Mouse (Mus musculus) retina, postnatal 7 days (tissue): ENCODE measurements around the gene Cox16.
"Not testable (repeated sequence)": the region's sequence is repeated elsewhere in the genome, so short reads cannot be mapped to it uniquely, and the experiment has no call there.

Experiments used
- DNase-seq: peaks from one replicate; pipeline ENCODE4 v3.0.0-alpha.2; 2012; ENCODE audit warnings: low read depth, low spot score

Cox16 gene

GRCm38 (mm10) chr12:81484727-81485191 is at the start of gene Cox16:
Cox16 (minus strand) TSS chr12:81485127.
- DNase-seq = peak; percentile 69

- no peak for DNase-seq
These were observed 48.1 kb upstream of the Cox16 start for GRCm38 (mm10) chr12:81533029-81533419.

DNA sequence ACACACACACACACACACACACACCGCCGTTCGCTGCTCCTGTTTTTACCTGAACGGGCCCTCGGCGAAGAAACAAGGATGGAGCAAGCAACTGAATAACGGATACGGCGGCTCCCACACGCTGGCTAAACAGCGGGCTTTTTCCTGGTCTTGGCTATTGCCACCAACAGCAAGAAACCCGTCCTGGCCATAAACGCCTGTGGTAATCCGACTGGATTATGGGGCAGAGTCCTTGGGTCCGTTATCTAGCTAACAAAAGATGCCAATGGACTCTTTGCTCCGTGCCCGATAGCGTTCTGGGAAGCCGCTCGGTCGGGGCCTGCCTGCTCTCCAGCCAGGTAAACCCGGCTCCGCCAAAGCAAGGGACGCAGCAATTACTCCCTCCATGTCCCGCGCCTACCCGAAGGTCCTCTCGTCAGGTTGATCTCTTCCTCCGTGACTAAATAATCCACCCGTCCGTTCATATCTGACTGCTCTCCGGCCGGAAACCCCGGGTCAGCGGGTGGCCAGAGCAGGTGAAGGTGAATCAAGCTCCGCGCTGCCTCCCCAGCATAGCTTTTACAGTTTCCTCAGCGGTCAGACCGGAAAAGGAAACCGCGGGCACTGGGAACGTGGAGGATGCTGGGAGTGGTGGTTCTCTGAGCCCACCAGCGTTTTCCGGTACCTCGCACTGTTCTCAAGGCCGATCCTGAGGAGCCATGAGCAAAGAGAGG is 47.5 kb upstream of the Cox16 start, which contains the start of the genes Gm20498 and Synj2bp:
TSS of gene Gm20498 (minus strand) at position 590 of the 713 bp plus-strand sequence.
TSS of gene Synj2bp (minus strand) at position 596 of the 713 bp plus-strand sequence.
- DNase-seq = peak; percentile 61

DNA sequence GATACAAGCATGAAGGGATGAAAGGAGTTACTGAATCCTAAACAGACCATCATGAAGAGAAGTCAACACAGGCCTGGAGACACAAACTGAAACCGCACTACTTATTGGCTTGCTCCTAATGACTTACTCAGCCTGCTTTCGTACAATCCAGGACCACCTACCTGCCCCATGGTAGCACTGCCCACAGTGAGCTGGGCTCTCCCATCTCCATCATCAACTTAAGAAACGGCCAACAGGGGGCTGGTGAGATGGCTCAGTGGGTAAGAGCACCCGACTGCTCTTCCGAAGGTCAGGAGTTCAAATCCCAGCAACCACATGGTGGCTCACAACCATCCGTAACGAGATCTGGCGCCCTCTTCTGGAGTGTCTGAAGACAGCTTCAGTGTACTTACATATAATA is 45.7 kb upstream of the Cox16 start:
- DNase-seq = not testable (repeated sequence)

GRCm38 (mm10) chr12:81496906-81497305 is 12.0 kb upstream of the Cox16 start:
- DNase-seq = not testable (repeated sequence)

- DNase-seq = no peak
These were observed 5.6 kb upstream of the Cox16 start for GRCm38 (mm10) chr12:81490491-81490890.

DNA sequence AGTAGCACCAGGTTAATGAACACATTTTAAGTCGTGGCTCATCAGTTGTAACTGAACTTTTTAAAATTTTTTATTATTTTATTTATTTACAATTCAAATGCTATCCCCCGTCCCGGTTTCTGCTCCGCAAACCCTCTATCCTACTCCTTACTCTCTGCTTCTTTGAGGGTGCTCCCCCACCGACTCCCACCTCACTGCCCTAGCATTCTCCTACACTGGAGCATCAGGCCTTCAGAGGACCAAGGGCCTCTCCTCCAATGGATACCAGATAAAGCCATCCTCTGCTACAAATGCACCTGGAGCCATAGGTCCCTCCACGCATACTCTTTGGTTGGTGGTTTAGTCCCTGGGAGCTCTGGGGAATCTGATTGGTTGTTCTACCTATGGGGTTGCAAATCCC is 384 bp upstream of the Cox16 start:
- no peak for DNase-seq

DNA sequence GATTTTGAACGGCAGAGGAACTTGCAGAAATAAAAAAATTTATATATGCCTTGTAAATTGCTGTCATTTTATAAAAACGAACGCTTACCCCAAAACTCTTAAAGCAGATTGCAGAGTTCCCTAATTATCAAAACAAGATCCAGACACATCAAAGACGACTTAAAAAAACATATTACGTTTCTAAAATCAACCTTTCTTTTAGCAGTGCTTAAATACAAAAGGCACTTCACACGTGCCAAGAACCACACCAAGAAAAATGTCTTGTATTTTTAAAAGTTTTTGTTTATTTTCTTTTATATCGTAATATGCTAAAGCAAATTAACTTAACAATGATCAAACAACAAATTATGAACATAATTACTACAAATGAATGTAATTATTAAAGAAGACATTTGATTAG is 715 bp downstream of the Cox16 start:
- no peak for DNase-seq

- DNase-seq = no peak
These were observed 1.3 kb downstream of the Cox16 start for GRCm38 (mm10) chr12:81483656-81484055.

DNA sequence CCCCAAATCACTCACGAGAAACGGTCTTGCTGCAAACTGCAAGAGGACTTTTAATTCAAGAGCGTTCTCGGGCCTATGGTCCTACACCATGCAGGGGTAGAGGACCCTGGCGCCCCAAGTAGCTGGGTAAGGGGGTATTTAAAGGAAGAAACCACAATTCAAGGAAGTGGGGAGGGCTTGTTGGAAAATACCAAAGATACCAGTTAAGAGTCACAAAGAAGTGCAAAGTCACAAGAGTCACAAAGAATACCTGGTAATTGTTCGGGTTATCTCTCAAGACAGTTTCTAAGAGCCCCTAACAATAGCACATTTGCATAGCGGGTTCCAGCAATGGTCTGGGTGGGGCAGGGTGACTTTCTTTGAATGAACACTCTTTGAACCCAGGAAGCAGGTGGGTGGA is 25.9 kb downstream of the Cox16 start:
- DNase-seq = not testable (repeated sequence)

GRCm38 (mm10) chr12:81438985-81439384 is 45.9 kb downstream of the Cox16 start:
- not testable (repeated sequence) for DNase-seq

- not testable (repeated sequence) for DNase-seq
These were observed 50.1 kb downstream of the Cox16 start for GRCm38 (mm10) chr12:81434778-81435177.

GRCm38 (mm10) chr12:81421846-81422245 is 63.1 kb downstream of the Cox16 start, which contains the start of gene Adam4:
Adam4 (minus strand) TSS chr12:81421946.
- no peak for DNase-seq

DNA sequence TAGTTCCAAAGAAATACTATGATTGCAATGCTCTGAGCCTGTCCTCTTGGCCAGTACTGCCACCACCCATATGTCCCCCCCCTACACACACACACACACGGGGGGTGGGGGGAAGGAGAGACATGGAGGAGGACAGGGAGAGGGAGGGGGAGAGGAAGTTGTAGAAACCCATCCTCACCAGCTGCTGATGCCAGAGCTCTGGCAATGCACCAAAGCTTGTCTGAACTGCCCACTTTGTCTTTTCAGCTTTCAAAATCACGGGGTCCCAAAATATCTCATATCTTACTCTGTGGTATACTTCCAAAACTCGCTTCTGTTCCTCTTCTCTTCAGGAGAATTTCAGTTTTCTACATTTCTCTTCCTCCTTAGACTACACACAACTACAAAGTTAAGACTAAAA is 71.7 kb downstream of the Cox16 start:
- DNase-seq = no peak

DNA sequence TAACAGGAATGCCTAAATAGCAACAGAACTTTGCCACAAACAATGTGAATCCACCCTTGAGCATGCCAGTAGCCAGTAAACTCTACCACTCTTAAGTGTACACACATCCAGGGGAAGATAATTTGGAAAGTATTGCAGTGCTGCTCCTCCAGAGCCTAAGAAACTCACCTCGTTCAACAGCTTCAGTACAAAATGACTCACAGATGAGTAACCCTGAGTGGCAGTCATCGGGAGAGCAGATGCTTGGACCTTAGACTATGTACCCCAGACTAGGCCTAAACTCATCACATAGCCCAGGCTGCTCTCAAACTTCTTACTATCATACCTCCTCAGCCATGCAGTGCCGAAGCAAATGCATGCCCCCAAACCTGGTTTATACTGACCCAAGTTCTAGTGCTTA is 76.0 kb downstream of the Cox16 start:
- DNase-seq = no peak

DNA sequence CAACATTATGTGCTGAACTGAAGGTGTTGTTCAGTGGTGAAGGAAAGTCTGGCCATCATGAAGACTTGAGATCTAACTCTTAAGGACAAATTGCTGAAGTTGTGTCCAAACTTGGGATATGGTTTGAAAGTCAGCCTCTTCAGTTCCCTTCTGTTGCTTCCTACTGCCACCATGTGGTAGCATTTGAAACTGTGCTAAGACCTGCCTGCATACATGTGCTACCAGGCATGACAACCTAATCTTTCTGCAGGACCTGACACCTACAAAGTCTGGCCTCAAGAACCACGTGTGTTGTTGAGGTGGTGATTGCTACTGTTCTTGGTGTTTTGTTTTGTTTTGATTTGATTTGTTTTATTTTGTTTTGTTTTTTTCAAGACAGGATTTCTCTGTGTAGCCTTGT is 82.7 kb downstream of the Cox16 start:
- peak; percentile 56 for DNase-seq

- not testable (repeated sequence) for DNase-seq
These were observed 105.6 kb downstream of the Cox16 start, which contains the start of gene Gm4787 for GRCm38 (mm10) chr12:81379364-81379763. Gm4787 (minus strand) TSS chr12:81379464.

DNA sequence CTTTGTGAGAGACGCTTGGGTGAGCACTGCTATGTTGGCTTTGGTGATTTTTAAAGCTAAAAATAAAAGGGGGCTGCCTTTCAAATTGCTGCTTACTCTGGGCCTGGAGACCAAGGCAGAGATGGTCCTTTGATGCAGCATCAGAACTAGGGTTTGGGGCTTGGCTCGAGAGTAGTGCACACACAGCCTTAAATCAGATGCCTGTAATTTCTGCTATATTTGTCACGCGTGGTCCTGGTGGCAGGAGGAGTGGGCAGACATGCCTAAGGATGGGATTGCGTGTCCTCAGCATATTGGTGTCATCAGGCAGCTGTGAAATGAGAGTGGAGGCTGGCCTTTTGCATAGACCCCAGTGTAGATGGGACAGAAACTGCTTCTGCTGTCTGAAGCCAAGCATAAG is 151.1 kb downstream of the Cox16 start:
- no peak for DNase-seq

DNA sequence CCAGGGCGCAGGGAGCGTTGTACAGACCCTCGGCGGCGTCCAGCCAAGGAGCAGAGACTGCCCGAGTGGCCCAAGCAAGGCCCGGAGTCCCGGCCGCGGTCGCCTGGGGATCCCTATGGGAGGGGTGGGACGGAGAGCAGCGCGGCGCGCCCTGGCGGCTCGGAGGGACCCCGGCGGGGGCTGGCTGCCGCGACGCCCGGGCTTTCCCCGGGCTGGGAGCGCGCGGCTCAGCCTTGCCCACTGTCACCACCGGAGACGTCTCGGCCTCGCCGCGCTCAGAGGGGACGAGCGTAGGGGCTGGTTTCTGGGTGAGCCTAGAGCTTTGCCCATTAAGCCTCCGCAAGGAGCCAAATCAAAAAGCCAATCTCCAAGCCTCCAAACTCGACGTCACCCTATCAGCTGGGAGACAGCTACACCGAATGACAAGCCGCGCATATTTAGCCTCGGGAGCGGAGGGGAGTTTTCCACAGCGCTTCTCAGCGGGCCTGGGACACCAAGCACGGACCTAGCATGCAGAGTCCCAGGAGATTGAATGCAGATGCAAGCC is 152.0 kb downstream of the Cox16 start, which contains the start of gene Slc8a3:
TSS of gene Slc8a3 (minus strand) at position 306 of the 547 bp plus-strand sequence.
- DNase-seq = peak; percentile 50

DNA sequence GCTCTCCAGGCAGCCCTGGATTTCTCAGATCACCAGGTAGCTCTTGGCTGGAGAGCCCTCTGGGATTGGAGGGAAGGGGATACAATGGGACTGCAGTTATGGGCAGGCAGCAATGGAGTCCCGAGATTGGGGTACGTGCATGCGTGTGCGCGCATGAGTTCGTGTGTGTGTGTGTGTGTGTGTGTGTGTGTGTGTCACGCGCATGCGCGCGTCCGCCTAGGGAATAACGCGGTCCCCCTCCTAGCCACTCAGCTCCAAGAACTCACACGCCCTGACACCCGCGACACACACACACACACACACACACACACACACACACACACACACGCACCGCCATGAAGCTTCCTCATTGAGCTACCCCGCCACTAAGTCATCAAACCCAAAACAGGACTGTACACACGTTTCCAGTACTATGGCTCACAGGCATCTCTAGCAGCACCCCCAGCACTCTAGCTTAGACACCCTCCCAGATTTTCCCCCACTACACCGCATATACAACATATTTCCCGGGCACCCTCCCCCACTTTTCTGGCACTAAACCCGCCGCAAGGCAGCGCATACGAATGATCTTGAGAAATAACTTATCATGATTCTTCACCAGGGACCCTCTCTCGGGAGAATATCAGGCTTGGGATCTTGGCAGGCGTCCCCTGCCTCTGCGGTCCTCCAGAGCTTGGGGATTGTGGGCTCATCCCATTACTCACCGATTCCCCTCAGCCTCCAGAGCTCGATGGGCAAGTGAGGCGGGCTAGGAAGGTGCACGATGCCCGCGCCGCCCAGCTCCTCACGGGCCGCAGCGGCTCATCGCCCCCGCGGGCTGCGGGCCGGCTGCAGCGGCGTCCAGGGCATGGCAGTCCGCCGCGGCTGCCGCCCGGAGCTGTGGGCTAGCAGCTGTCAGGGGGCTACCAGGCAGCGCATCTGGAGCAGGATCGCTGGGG is 152.7 kb downstream of the Cox16 start:
- peak; percentile 49 for DNase-seq

DNA sequence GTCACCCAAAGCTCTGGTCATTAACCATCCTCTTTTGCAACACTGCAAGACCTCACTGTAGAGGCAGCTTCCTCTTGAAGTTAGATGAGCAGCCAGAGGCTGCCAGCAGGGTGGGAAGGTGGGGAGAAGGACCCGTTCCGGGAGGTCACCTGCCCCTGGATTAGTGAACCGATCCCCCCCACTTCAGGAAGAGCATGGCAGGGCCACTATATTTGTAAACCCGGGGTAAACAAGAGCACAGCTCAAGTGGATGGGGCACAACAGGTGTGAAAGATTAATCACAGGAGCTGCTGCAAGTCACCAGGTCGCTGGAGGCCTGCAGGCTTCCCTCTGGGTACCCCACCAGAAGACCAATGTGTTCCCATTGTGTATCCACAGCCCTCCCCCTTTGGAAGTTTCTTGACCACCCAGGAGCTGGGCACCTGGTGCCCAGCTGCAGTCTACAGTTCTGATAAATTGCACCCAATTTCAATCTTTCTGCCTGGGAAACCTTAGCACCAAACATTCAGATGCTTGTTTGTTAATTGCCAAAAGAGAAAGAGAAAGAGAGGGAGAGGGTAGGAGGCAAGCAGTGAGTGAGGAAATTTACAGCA is 153.8 kb downstream of the Cox16 start:
- DNase-seq = no peak
